Mouse (Mus musculus): ENCODE measurements around the gene Rptor. TPM values are rescaled to one million over a fixed set of nuclear protein-coding genes. Genes with fewer than 3 reads are reported as not detected.

Rptor gene
- polyA plus RNA-seq, 1 experiment from 2014 or later, result 7.1 TPM

DNA sequence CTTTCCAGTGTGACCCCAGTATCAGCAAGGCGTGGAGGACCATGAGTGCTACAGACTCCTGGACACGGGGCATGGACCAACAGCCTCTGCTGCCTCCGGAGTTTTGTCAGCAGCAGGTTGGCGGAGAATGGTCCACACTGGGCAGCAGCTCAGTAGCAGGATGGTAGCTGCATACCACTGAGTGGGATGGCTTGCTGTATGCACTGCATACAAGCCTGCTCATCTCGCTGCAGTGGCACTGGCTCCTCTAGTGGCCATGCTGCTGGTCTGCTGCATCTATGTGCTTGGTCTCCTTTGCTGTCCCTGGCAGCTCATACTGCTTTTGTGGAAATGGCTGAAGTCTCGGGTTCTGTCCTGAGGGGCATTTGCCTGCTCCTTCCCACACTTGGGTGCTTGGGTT, 34.8 kb downstream of the Rptor start:
- Histone ChIP-seq H3K4me2 (ENCODE audit: low read length) (no peak overlapping the region), H3K36me3 (ENCODE audit: insufficient read depth, low read length) (no peaks in the 10 kb centered on the region), H3K27me3 (ENCODE audit: insufficient read depth, low read length) (no peaks in the 10 kb centered on the region), H3K9me3 (replicated peaks; ENCODE audit: low read length) (no peaks in the 10 kb centered on the region), H3K4me3 (replicated peaks; ENCODE audit: low read depth, low read length) (no peak overlapping the region), H3K9ac (ENCODE audit: low read depth, low read length) (no peak overlapping the region), H3K27ac (no peak overlapping the region), H3K4me1 (replicated peaks; ENCODE audit: insufficient read depth, low read length) (0 out of 2 replicates have a peak, but pooled peaks cover 8% of the 10 kb centered on the region)
- peak; percentile 64 for TF ChIP-seq CTCF (IDR thresholded peaks at IDR 0.05; ENCODE audit: low read depth)
- ATAC-seq (replicated peaks; ENCODE audit: low FRiP score, low read depth), result peak; percentile 59
- 37% methylated on average over 6 of the region's 6 CpGs for WGBS
- peak; percentile 56 for DNase-seq (ENCODE audit: low spot score)

- no peak for ATAC-seq (replicated peaks; ENCODE audit: low FRiP score, low read depth)
- Histone ChIP-seq H3K4me1 (replicated peaks; ENCODE audit: insufficient read depth, low read length) (0 out of 2 replicates have a peak, but pooled peaks cover 8% of the 10 kb centered on the region), H3K9ac (ENCODE audit: low read depth, low read length) (no peak overlapping the region), H3K4me3 (replicated peaks; ENCODE audit: low read depth, low read length) (no peak overlapping the region), H3K36me3 (ENCODE audit: insufficient read depth, low read length) (no peaks in the 10 kb centered on the region), H3K27ac (no peak overlapping the region), H3K4me2 (ENCODE audit: low read length) (no peak overlapping the region), H3K9me3 (replicated peaks; ENCODE audit: low read length) (no peaks in the 10 kb centered on the region), H3K27me3 (ENCODE audit: insufficient read depth, low read length) (no peaks in the 10 kb centered on the region)
- WGBS, result 72% methylated on average over 9 of the region's 9 CpGs
- no peak for TF ChIP-seq CTCF (IDR thresholded peaks at IDR 0.05; ENCODE audit: low read depth)
- DNase-seq (ENCODE audit: low spot score), result no peak
These were observed 37.8 kb downstream of the Rptor start for GRCm38 (mm10) chr11:119640491-119640890.

DNA sequence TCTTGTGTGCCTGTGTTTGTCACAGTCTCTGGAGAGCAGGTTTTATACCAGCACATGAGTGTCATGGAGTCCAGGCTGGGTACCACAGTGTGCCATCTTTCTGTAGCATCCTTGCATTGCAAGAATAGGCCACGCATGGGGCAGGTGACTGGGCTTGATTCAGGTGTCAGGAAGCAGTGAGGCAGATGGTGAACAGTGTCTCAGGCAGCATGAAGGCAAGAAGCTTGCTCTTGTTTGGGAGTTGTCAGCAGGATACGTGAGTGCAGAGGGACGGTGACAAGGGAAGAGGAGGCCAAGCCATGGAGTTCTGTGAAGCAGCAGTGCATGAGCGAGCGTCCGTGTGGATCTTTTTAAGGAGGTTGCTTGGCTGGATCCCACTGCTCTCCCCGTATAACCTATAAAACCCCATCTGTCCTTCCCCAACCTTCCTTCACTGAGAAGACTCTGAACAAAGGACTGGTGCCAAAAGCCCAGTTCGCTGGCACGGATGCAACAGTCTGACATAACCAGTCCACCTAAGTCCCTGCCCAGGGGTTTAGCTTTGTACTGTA, 39.2 kb downstream of the Rptor start:
- H3K27me3 ChIP-seq (ENCODE audit: insufficient read depth, low read length), result no peaks in the 10 kb centered on the region
- no peaks in the 10 kb centered on the region for H3K9me3 ChIP-seq (replicated peaks; ENCODE audit: low read length)
- DNase-seq (ENCODE audit: low spot score) (no peak), ATAC-seq (replicated peaks; ENCODE audit: low FRiP score, low read depth) (no peak)
- no peaks in the 10 kb centered on the region for H3K36me3 ChIP-seq (ENCODE audit: insufficient read depth, low read length)
- no peak for TF ChIP-seq CTCF (IDR thresholded peaks at IDR 0.05; ENCODE audit: low read depth)
- no peak overlapping the region for H3K9ac ChIP-seq (ENCODE audit: low read depth, low read length)
- no peak overlapping the region for H3K27ac ChIP-seq
- 0 out of 2 replicates have a peak, but pooled peaks cover 8% of the 10 kb centered on the region for H3K4me1 ChIP-seq (replicated peaks; ENCODE audit: insufficient read depth, low read length)
- H3K4me3 ChIP-seq (replicated peaks; ENCODE audit: low read depth, low read length), result no peak overlapping the region
- no peak overlapping the region for H3K4me2 ChIP-seq (ENCODE audit: low read length)
- 79% methylated on average over 9 of the region's 9 CpGs for WGBS

DNA sequence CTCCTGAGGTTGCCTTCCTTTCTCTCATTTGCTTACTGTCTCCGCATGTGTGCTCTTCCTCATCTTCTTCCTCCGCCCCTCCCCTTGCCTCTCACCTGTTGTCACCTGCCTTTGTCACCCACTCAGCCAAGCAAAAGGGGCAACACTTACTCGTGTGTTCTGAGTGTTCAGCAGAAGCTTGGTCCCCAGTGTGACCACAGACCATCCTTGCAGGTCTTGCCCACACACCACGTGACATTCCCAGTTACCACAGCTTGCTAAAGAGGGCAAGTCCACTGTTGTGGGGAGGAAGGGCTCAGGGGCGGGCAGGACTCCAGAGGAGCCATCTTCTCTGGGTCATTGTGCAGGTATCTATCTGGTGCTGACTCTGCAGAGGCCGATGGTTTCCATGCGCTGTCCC, 40.6 kb downstream of the Rptor start:
- no peak for TF ChIP-seq CTCF (IDR thresholded peaks at IDR 0.05; ENCODE audit: low read depth)
- no peak for ATAC-seq (replicated peaks; ENCODE audit: low FRiP score, low read depth)
- H3K27ac ChIP-seq, result no peak overlapping the region

GRCm38 (mm10) chr11:119644140-119644539, 41.4 kb downstream of the Rptor start:
- Histone ChIP-seq H3K36me3 (ENCODE audit: insufficient read depth, low read length) (no peaks in the 10 kb centered on the region), H3K4me1 (replicated peaks; ENCODE audit: insufficient read depth, low read length) (0 out of 2 replicates have a peak, but pooled peaks cover 10% of the 10 kb centered on the region), H3K4me2 (ENCODE audit: low read length) (no peak overlapping the region), H3K9ac (ENCODE audit: low read depth, low read length) (no peak overlapping the region), H3K27me3 (ENCODE audit: insufficient read depth, low read length) (no peaks in the 10 kb centered on the region), H3K4me3 (replicated peaks; ENCODE audit: low read depth, low read length) (no peak overlapping the region), H3K27ac (no peak overlapping the region), H3K9me3 (replicated peaks; ENCODE audit: low read length) (no peaks in the 10 kb centered on the region)
- no peak for TF ChIP-seq CTCF (IDR thresholded peaks at IDR 0.05; ENCODE audit: low read depth)
- no peak for ATAC-seq (replicated peaks; ENCODE audit: low FRiP score, low read depth)
- DNase-seq (ENCODE audit: low spot score), result no peak
- WGBS, result 83% methylated on average over 7 of the region's 7 CpGs

More for the DNA sequence above, 40.6 kb downstream of the Rptor start:
- H3K4me3 ChIP-seq (replicated peaks; ENCODE audit: low read depth, low read length), result no peak overlapping the region
- H3K4me1 ChIP-seq (replicated peaks; ENCODE audit: insufficient read depth, low read length), result 0 out of 2 replicates have a peak, but pooled peaks cover 7% of the 10 kb centered on the region
- H3K9me3 ChIP-seq (replicated peaks; ENCODE audit: low read length), result no peaks in the 10 kb centered on the region
- no peak overlapping the region for H3K4me2 ChIP-seq (ENCODE audit: low read length)
- H3K36me3 ChIP-seq (ENCODE audit: insufficient read depth, low read length), result no peaks in the 10 kb centered on the region
- WGBS, result 85% methylated on average over 7 of the region's 7 CpGs
- no peaks in the 10 kb centered on the region for H3K27me3 ChIP-seq (ENCODE audit: insufficient read depth, low read length)
- no peak for DNase-seq (ENCODE audit: low spot score)
- H3K9ac ChIP-seq (ENCODE audit: low read depth, low read length), result no peak overlapping the region

DNA sequence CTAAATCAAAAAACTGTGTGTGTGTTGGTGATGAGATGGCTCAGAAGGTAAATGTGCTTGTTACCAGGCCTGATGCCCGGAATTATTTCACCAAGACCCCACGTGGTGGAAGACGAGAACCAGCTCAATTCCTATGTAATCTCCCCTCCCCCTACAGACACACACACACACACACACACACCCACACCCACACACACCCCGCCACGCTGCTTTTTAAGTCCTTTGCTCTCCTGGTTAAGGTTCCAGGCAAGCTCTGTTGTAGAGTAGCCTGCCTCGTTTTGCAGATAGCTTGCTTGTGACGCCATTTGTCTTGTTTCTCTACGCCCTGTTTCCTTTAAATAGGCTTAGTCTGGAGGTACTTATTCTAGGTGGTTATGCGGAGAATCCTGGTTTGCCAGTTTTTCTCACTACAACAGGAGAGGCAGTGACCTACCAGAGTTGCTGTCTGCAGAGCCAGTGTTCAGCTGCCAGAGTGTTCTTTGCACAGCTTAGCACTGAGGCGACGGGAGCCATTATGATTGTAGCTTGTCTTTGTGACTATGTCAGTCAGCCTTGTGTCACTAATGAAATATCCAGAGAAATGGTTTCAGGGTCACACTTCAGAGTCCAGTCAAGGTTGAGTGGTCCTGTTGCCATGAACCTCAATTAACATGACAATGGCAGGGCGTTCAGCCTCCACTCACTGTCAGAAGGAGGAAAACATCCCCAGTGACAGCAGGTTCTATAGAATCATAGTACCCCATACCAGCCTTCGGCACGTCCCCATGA, 42.1 kb downstream of the Rptor start:
- no peak for TF ChIP-seq CTCF (IDR thresholded peaks at IDR 0.05; ENCODE audit: low read depth)
- Histone ChIP-seq H3K4me3 (replicated peaks; ENCODE audit: low read depth, low read length) (no peak overlapping the region), H3K36me3 (ENCODE audit: insufficient read depth, low read length) (no peaks in the 10 kb centered on the region), H3K27me3 (ENCODE audit: insufficient read depth, low read length) (no peaks in the 10 kb centered on the region), H3K4me2 (ENCODE audit: low read length) (no peak overlapping the region), H3K4me1 (replicated peaks; ENCODE audit: insufficient read depth, low read length) (0 out of 2 replicates have a peak, but pooled peaks cover 14% of the 10 kb centered on the region), H3K9ac (ENCODE audit: low read depth, low read length) (no peak overlapping the region), H3K9me3 (replicated peaks; ENCODE audit: low read length) (no peaks in the 10 kb centered on the region), H3K27ac (no peak overlapping the region)
- ATAC-seq (replicated peaks; ENCODE audit: low FRiP score, low read depth) (no peak), DNase-seq (ENCODE audit: low spot score) (no peak)
- WGBS, result 62% methylated on average over 14 of the region's 14 CpGs

Data from kidney, postnatal 0 days (tissue).